Mouse (Mus musculus) right cerebral cortex, adult 18-20 months (tissue): ENCODE data around the gene Sv2b.
"Not testable (repeated sequence)": the region's sequence is repeated elsewhere in the genome, so short reads cannot be mapped to it uniquely, and the experiment has no call there.

Experiments used
- DNase-seq: peaks from one replicate; pipeline ENCODE4 v3.0.0; 2022; ENCODE audit warnings: mixed read lengths

Gene Sv2b

GRCm38 (mm10) chr7:75308457-75309312 is at the start of gene Sv2b:
Gene Sv2b (minus strand): TSS chr7:75309262.
- DNase-seq, result peak; percentile 59

GRCm38 (mm10) chr7:75358284-75358851 is 49.3 kb upstream of the Sv2b start:
- DNase-seq, result no peak

- no peak for DNase-seq
Measured at GRCm38 (mm10) chr7:75355521-75355920, 46.5 kb upstream of the Sv2b start.

- DNase-seq, result no peak
Measured at GRCm38 (mm10) chr7:75352777-75353374, 43.8 kb upstream of the Sv2b start.

- no peak for DNase-seq
Measured at GRCm38 (mm10) chr7:75350172-75350571, 41.1 kb upstream of the Sv2b start.

GRCm38 (mm10) chr7:75332311-75332710 is 23.2 kb upstream of the Sv2b start:
- peak; percentile 37 for DNase-seq

GRCm38 (mm10) chr7:75329740-75330142 is 20.7 kb upstream of the Sv2b start:
- no peak for DNase-seq

- no peak for DNase-seq
Measured at GRCm38 (mm10) chr7:75328721-75329362, 19.8 kb upstream of the Sv2b start.

GRCm38 (mm10) chr7:75325273-75325672 is 16.2 kb upstream of the Sv2b start:
- DNase-seq, result no peak

GRCm38 (mm10) chr7:75322742-75323141 is 13.7 kb upstream of the Sv2b start:
- DNase-seq, result not testable (repeated sequence)

GRCm38 (mm10) chr7:75320009-75320408 is 10.9 kb upstream of the Sv2b start:
- DNase-seq, result no peak

- no peak for DNase-seq
Measured at GRCm38 (mm10) chr7:75318320-75318719, 9.3 kb upstream of the Sv2b start.

- DNase-seq, result no peak
Measured at GRCm38 (mm10) chr7:75314873-75315272, 5.8 kb upstream of the Sv2b start.

GRCm38 (mm10) chr7:75309570-75309969 is 508 bp upstream of the Sv2b start:
- DNase-seq, result no peak

GRCm38 (mm10) chr7:75308140-75308456 is 964 bp downstream of the Sv2b start:
- DNase-seq, result no peak

- DNase-seq, result no peak
Measured at GRCm38 (mm10) chr7:75307570-75308087, 1.4 kb downstream of the Sv2b start.

- DNase-seq, result no peak
Measured at GRCm38 (mm10) chr7:75305901-75306465, 3.1 kb downstream of the Sv2b start.

GRCm38 (mm10) chr7:75302523-75303215 is 6.4 kb downstream of the Sv2b start:
- DNase-seq, result peak; percentile 56

GRCm38 (mm10) chr7:75299245-75299644 is 9.8 kb downstream of the Sv2b start:
- no peak for DNase-seq

GRCm38 (mm10) chr7:75296688-75297119 is 12.4 kb downstream of the Sv2b start:
- DNase-seq, result no peak

- DNase-seq, result peak; percentile 61
Measured at GRCm38 (mm10) chr7:75295228-75295865, 13.7 kb downstream of the Sv2b start.

GRCm38 (mm10) chr7:75292246-75292645 is 16.8 kb downstream of the Sv2b start:
- peak; percentile 46 for DNase-seq
